Mouse (Mus musculus): ENCODE data around the gene Igfbp3. TPM values are rescaled to one million over a fixed set of nuclear protein-coding genes. Genes with fewer than 3 reads are reported as not detected.

Igfbp3 gene
- polyA plus RNA-seq, 1 experiment from 2014 or later = 73.0 TPM

Other genes with a start within 250 kb of the Igfbp3 start
- gene Adcy1, start 150.4 kb downstream of the Igfbp3 start, polyA plus RNA-seq (2014; fragmentation: Nextera tagmentation; extraction: Ambion mirVana) = 0.92 and 0.95 TPM in 2 replicates
- not detected in 2 replicates for gene Gm11985, start 25.4 kb downstream of the Igfbp3 start, polyA plus RNA-seq (2014; fragmentation: Nextera tagmentation; extraction: Ambion mirVana)
- 0.37 and 0.40 TPM in 2 replicates for gene Igfbp1, start 16.1 kb downstream of the Igfbp3 start, polyA plus RNA-seq (2014; fragmentation: Nextera tagmentation; extraction: Ambion mirVana)

Measured in limb, embryonic 11.5 days (tissue).